Mouse (Mus musculus) liver, postnatal 0 days (tissue): ENCODE measurements at regions not wholly inside any gene's neighbourhood (a gene's known extent, or its start where the extent isn't known, plus 50 kb on each side); places are given as distances from the start of the nearest gene placed in this dataset.

Experiments used
- CTCF ChIP-seq: sonication (generic); IDR thresholded peaks from 2 replicates; pipeline ENCODE4 v1.5.1; 2016; ENCODE audit warnings: antibody characterized with exemption, low read depth
- EP300 ChIP-seq: IDR thresholded peaks from 2 replicates; pipeline ENCODE4 v1.6.1; 2016; ENCODE audit warnings: antibody characterized with exemption, low read depth, mild to moderate bottlenecking

DNA sequence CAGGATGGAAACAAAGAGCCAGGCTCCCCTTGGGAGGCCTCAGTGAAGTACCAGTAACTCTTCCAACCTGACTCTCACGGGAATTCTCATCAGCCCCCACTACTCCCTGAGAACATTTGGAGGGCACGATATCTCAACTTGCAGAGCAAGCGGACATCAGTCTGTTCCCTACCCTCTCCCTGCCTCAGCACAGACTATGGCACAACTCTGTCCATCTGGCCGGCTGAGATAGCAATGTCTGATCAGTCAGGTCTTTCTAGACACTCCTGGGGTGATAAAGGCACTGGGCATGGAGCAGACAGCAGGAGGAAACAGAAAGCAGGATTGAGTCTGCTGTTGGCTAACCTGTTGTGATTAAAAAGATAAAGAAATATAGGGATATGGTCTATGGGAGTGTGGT, 164.5 kb upstream of the Gm3448 start:
- TF ChIP-seq EP300 (no peak), CTCF (no peak)
